Mouse (Mus musculus) left cerebral cortex, adult 11 months (tissue): ENCODE results near the gene Stk33.

Experiments
- DNase-seq: peaks from one replicate; pipeline ENCODE4 v3.0.0; 2022; ENCODE audit warnings: low spot score

The Stk33 gene

GRCm38 (mm10) chr7:109241313-109241712 lies 197.6 kb downstream of the Stk33 start:
- no peak for DNase-seq

- DNase-seq = no peak
Measured at GRCm38 (mm10) chr7:109239346-109239745, 199.5 kb downstream of the Stk33 start.

GRCm38 (mm10) chr7:109238724-109239123 lies 200.2 kb downstream of the Stk33 start:
- no peak for DNase-seq

GRCm38 (mm10) chr7:109234882-109235640 lies 203.8 kb downstream of the Stk33 start:
- no peak for DNase-seq

GRCm38 (mm10) chr7:109234476-109234875 lies 204.4 kb downstream of the Stk33 start:
- no peak for DNase-seq

GRCm38 (mm10) chr7:109231881-109232321 lies 207.0 kb downstream of the Stk33 start:
- no peak for DNase-seq

- DNase-seq = no peak
Measured at GRCm38 (mm10) chr7:109231307-109231706, 207.6 kb downstream of the Stk33 start.

- peak; percentile 53 for DNase-seq
Measured at GRCm38 (mm10) chr7:109230806-109231205, 208.1 kb downstream of the Stk33 start.
